Mouse (Mus musculus) MN1 (cell line): ENCODE results near the gene Lpxn.
A peak's percentile ranks its signal among the peaks of the same experiment; 100 is the strongest.

ENCODE experiments used
- DNase-seq: peaks from one replicate; pipeline ENCODE4 v3.0.0-alpha.2; 2016; ENCODE audit warnings: low spot score

Lpxn gene

GRCm38 (mm10) chr19:12804237-12804636, 8.2 kb downstream of the Lpxn start:
- no peak for DNase-seq

GRCm38 (mm10) chr19:12805730-12806129, 9.7 kb downstream of the Lpxn start:
- DNase-seq, result no peak

- no peak for DNase-seq
These were observed 10.2 kb downstream of the Lpxn start for GRCm38 (mm10) chr19:12806214-12806613.

GRCm38 (mm10) chr19:12812644-12813364, 16.8 kb downstream of the Lpxn start:
- no peak for DNase-seq

- DNase-seq, result no peak
These were observed 17.9 kb downstream of the Lpxn start for GRCm38 (mm10) chr19:12813883-12814282.

- DNase-seq, result no peak
These were observed 22.5 kb downstream of the Lpxn start for GRCm38 (mm10) chr19:12818507-12818906.

- DNase-seq, result peak; percentile 25
These were observed 24.4 kb downstream of the Lpxn start for GRCm38 (mm10) chr19:12820383-12820782.

- DNase-seq, result peak; percentile 5
These were observed 28.6 kb downstream of the Lpxn start for GRCm38 (mm10) chr19:12824549-12824948.

- DNase-seq, result no peak
These were observed 34.9 kb downstream of the Lpxn start for GRCm38 (mm10) chr19:12830823-12831430.

- DNase-seq, result no peak
These were observed 35.6 kb downstream of the Lpxn start for GRCm38 (mm10) chr19:12831559-12831958.

- no peak for DNase-seq
These were observed 37.6 kb downstream of the Lpxn start for GRCm38 (mm10) chr19:12833625-12834024.

- DNase-seq, result no peak
These were observed 42.5 kb downstream of the Lpxn start for GRCm38 (mm10) chr19:12838507-12838906.

- DNase-seq, result no peak
These were observed 50.4 kb downstream of the Lpxn start, which contains the start of gene Gm5244 for GRCm38 (mm10) chr19:12846382-12846781. Gene Gm5244 (plus strand): TSS chr19:12846682.

GRCm38 (mm10) chr19:12856983-12857382, 61.0 kb downstream of the Lpxn start, which contains the start of gene Olfr1444:
Gene Olfr1444 (plus strand): TSS chr19:12857283.
- DNase-seq, result no peak
